Mouse (Mus musculus) intestine, embryonic 16.5 days (tissue): ENCODE measurements around the gene Rem2. TPM values are rescaled to one million over a fixed set of nuclear protein-coding genes. Genes with fewer than 3 reads are reported as not detected.

Experiments used
- ATAC-seq: fragments of 200-750 bp; cut with Nextera tagmentation; 2 replicates; pipeline ENCODE4 v1.8.0; 2017; ENCODE audit warnings: moderate TSS enrichment, moderate library complexity
- H3K27ac ChIP-seq: fragments of 300-500 bp; sonication (generic); 2 replicates; pipeline ENCODE4 v1.5.1; 2014; ENCODE audit warnings: mild to moderate bottlenecking, low read length
- H3K27me3 ChIP-seq: fragments of 300-500 bp; sonication (generic); replicated peaks from 2 replicates; pipeline ENCODE4 v1.6.1; 2014; ENCODE audit warnings: low read length, control low read depth, mixed read lengths; ENCODE audit not compliant: control insufficient read depth, insufficient read depth
- H3K36me3 ChIP-seq: fragments of 300-500 bp; sonication (generic); 2 replicates; pipeline ENCODE4 v1.6.1; 2014; ENCODE audit warnings: low read length, control low read depth; ENCODE audit not compliant: control insufficient read depth, insufficient read depth
- H3K4me1 ChIP-seq: fragments of 300-500 bp; sonication (generic); 2 replicates; pipeline ENCODE4 v1.6.1; 2014; ENCODE audit warnings: low read length, control low read depth, mixed read lengths; ENCODE audit not compliant: control insufficient read depth, insufficient read depth
- H3K4me2 ChIP-seq: fragments of 300-500 bp; sonication (generic); 2 replicates; pipeline ENCODE4 v1.6.1; 2014; ENCODE audit warnings: low read depth, low read length, control low read depth
- H3K4me3 ChIP-seq: fragments of 300-500 bp; sonication (generic); 2 replicates; pipeline ENCODE4 v1.5.1; 2014; ENCODE audit warnings: mild to moderate bottlenecking, low read length
- H3K9ac ChIP-seq: fragments of 300-500 bp; sonication (generic); 2 replicates; pipeline ENCODE4 v1.6.1; 2014; ENCODE audit warnings: low read depth, low read length
- H3K9me3 ChIP-seq: fragments of 300-500 bp; sonication (generic); 2 replicates; pipeline ENCODE4 v1.6.1; 2016; ENCODE audit warnings: low read length, control low read depth; ENCODE audit not compliant: control insufficient read depth
- WGBS: fragments of 180-500 bp; shearing (Covaris S2); extraction: QIAGEN DNeasy Blood & Tissue Kit; methylation state at CpG from one replicate; pipeline ENCODE4 v1.1.7; 2014; 5-methylcytosine and 5-hydroxymethylcytosine counted together
- polyA plus RNA-seq: library from polyadenylated mRNA; unstranded; fragments of >200 nt; fragmentation: Nextera tagmentation; extraction: Ambion mirVana; gene quantifications from 2 replicates; pipeline ENCODE4 v1.2.1, GENCODE M21; 2015

Gene Rem2
- polyA plus RNA-seq, 1 experiment from 2014 or later = 1.2 TPM

DNA sequence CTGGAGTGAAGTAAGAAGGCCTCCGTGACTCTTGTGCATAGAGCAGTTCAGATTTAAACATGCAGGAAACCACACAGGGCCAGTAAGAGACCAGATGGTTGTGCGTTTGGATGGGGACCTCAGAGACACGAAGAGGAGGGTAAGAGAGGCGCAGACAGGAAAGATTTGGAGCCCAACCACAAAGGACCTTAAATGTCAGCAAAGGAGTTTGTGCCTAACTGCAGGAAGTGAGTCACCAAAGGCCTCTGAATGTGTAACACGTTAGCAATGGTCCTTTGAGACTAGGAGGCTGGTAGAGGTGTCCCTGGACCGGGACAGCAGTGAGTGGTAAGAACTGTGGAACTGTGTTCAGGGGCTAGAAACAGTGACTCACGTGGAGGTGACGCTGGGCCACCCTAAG, 5.5 kb downstream of the Rem2 start:
- Histone ChIP-seq H3K9me3 (no peaks in the 10 kb centered on the region), H3K9ac (no peak overlapping the region), H3K4me1 (peaks cover 4% of the 10 kb centered on the region; the same call in 1 of the 2 replicates), H3K36me3 (no peaks in the 10 kb centered on the region), H3K4me2 (no peak overlapping the region), H3K4me3 (no peak overlapping the region), H3K27ac (no peak overlapping the region), H3K27me3 (peaks cover 9% of the 10 kb centered on the region; the same call in 1 of the 2 replicates)
- WGBS = 78% methylated on average over 8 of the region's 8 CpGs
- ATAC-seq = no peak

DNA sequence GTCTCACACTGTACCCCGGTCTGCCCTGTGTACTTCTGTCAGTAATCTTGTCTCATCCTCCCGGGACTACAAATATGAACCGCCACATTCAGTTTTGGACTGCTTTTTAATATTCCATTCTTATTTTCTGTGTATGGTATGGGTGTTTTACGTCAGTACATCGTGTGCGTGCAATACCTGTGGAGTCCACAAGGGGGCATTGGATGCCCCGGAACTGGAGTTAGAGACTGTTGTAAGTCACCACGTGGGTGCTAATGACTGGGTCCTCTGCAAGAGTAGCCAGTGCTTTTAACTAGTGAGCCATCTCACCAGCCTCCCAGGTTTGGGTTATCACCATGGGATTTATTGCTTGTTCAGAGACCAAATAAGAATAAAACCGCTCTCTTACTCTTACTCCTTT, 6.6 kb downstream of the Rem2 start:
- no peaks in the 10 kb centered on the region for H3K36me3 ChIP-seq
- 48% methylated on average over 9 of the region's 9 CpGs for WGBS
- no peak overlapping the region for H3K4me3 ChIP-seq
- no peaks in the 10 kb centered on the region for H3K4me1 ChIP-seq
- ATAC-seq = no peak
- no peak overlapping the region for H3K27ac ChIP-seq
- no peak overlapping the region for H3K9ac ChIP-seq
- no peak overlapping the region for H3K4me2 ChIP-seq
- H3K27me3 ChIP-seq = peaks cover 9% of the 10 kb centered on the region; the same call in 1 of the 2 replicates
- H3K9me3 ChIP-seq = no peaks in the 10 kb centered on the region

DNA sequence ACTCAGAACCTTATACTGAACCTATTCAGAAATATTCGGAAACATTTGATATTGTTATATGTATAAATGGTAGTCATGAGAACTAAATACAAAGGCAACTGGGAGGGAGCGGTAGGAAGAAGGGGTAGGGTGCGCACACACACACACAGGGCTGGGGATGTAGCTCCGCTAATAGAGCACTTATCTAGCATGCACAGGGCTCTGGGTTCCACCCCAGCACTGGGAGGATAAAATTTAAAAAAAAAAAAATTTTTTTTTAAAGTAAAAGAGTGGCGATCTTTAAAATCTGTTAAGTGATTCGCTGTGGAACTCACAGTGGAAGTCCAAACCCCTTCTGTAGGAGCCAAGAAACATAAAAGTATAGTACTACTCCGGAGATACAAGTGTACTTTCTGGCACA, 10.0 kb downstream of the Rem2 start:
- 91% methylated on average over 7 of the region's 7 CpGs for WGBS
- no peak overlapping the region for H3K4me3 ChIP-seq
- no peaks in the 10 kb centered on the region for H3K4me1 ChIP-seq
- no peak overlapping the region for H3K9ac ChIP-seq
- no peak for ATAC-seq
- no peaks in the 10 kb centered on the region for H3K9me3 ChIP-seq
- H3K27ac ChIP-seq = no peak overlapping the region
- no peaks in the 10 kb centered on the region for H3K36me3 ChIP-seq
- no peak overlapping the region for H3K4me2 ChIP-seq
- H3K27me3 ChIP-seq = no peaks in the 10 kb centered on the region

DNA sequence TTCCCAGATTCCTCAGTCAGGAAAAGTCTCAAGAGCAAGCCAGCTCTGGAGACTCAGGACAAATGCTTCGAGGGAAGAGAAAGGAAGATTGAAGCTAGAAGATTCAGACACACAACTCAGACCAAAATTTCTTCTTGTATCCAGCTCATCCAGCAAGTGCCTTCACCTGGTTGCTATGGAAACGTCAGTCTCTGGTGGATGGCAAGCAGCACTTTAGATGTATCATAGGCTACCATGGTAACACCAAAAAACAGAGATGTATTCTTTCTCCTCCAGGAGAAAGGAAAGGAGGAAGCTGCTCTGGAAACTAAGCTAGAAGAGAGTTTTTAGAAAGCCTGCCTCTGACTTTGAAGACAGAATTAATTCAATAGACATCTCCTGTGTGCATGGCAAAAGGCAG, 11.8 kb downstream of the Rem2 start:
- Histone ChIP-seq H3K9me3 (no peaks in the 10 kb centered on the region), H3K4me1 (no peaks in the 10 kb centered on the region), H3K4me2 (no peak overlapping the region), H3K27ac (no peak overlapping the region), H3K36me3 (no peaks in the 10 kb centered on the region), H3K4me3 (no peak overlapping the region), H3K9ac (no peak overlapping the region), H3K27me3 (no peaks in the 10 kb centered on the region)
- no peak for ATAC-seq
- 67% methylated on average over 2 of the region's 2 CpGs for WGBS

DNA sequence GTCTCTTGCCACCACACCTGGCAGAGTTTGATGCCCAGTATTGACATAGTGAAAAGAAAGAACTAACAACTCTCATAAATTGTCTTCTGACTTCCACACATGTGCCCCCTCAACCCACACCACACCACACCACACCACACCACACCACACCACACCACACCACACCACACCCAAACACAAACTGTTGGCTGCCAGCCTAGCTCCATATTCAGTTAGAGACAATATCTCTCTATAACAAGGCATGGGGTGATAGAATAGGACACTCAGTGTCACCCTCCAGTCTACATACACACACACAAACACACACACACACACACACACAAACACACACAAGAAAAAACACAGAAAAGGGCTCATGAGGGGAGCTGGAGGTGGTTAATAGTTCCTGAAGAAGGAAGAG, 12.4 kb downstream of the Rem2 start:
- Histone ChIP-seq H3K27me3 (no peaks in the 10 kb centered on the region), H3K4me3 (no peak overlapping the region), H3K4me1 (no peaks in the 10 kb centered on the region), H3K4me2 (no peak overlapping the region), H3K27ac (no peak overlapping the region), H3K9me3 (no peaks in the 10 kb centered on the region), H3K36me3 (no peaks in the 10 kb centered on the region), H3K9ac (no peak overlapping the region)
- no peak for ATAC-seq

DNA sequence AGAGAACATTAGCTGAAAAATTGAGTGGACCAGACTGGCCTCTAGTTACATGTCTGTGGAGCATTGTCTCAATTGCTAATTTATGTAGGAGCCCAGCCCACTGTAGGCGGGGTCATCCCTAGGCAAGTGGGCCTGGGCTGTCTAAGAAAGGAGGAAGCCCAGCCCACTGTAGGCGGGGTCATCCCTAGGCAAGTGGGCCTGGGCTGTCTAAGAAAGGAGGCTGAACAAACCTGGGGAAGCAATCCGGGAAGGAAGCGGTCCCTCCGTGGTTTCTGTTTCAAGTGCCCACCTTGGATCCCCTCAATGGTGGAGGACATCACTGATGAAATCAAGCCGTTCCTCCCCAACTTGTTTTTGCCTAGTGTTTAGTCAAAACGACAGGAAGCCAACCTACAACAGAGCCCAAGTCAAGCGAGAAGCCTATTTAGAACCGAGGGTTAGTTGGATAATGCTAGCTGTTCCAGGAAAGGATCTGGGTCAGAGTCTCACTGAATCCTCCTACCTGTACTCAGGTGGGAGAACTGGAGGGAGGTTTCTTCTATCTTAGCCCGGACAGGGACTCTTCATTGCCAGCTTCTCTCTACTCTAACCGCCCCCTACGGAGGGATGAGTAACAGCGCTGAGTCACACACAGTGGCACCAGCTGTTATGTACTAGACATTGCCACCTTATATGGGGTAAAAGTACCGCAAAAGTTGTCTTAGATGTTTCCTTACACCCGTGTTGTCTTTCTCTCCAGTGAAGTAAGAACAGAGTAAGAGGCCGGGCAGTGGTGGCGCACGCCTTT, 16.6 kb downstream of the Rem2 start:
- ATAC-seq = peak; percentile 65; the same call in 1 of the 2 replicates
- Histone ChIP-seq H3K9me3 (no peaks in the 10 kb centered on the region), H3K27ac (no peak overlapping the region), H3K4me2 (no peak overlapping the region), H3K9ac (no peak overlapping the region), H3K27me3 (no peaks in the 10 kb centered on the region), H3K36me3 (no peaks in the 10 kb centered on the region), H3K4me3 (no peak overlapping the region), H3K4me1 (no peaks in the 10 kb centered on the region)
- 67% methylated on average over 18 of the region's 18 CpGs for WGBS

DNA sequence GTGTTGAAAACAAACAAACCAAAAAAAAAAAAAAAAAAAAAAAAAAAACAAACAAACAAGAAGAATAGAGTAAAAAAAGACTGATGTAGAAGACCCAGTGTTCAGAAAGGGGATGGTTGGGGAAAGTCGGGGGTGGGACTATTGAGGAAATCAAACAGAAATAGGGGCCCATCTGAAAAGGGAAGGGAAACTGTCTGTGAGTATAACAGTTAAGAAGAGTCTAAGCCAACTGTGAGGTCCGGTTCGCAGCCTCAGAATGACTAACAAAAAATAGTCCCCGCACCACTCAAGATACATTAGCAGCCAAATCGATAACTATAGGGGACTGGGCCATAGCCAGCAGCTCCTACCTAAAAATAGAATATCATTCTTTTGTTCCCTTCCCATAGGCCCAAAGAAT, 17.3 kb downstream of the Rem2 start:
- H3K4me3 ChIP-seq = no peak overlapping the region
- no peak overlapping the region for H3K4me2 ChIP-seq
- no peak for ATAC-seq
- H3K9me3 ChIP-seq = no peaks in the 10 kb centered on the region
- no peak overlapping the region for H3K9ac ChIP-seq
- no peak overlapping the region for H3K27ac ChIP-seq
- no peaks in the 10 kb centered on the region for H3K36me3 ChIP-seq
- 92% methylated on average over 5 of the region's 5 CpGs for WGBS
- no peaks in the 10 kb centered on the region for H3K27me3 ChIP-seq
- no peaks in the 10 kb centered on the region for H3K4me1 ChIP-seq

DNA sequence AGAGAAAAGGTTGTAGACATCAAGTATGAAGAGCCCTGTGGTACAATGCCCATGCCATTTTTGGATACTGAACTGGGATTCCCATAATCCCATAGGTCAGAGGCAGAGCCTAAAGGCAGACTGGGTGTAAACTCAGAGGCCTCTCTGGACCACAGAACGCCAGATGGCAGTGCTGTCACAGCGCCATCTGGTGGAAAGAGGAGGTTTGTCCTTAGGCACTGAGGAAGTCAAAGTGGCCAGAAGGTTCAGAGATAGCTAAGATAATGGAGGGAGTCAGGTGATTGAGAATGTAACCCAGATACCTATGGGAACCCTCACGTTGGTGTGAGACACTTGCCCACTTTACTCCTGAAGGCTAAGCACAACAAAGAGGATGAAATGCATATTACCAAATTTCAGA, 18.3 kb downstream of the Rem2 start:
- Histone ChIP-seq H3K4me3 (no peak overlapping the region), H3K36me3 (no peaks in the 10 kb centered on the region), H3K27ac (no peak overlapping the region), H3K4me1 (no peaks in the 10 kb centered on the region), H3K9ac (no peak overlapping the region), H3K27me3 (no peaks in the 10 kb centered on the region), H3K4me2 (no peak overlapping the region), H3K9me3 (no peaks in the 10 kb centered on the region)
- 0 out of 2 replicates have a peak, but pooled peaks have one; percentile 66 for ATAC-seq
- WGBS = 0% methylated on average over 3 of the region's 3 CpGs

DNA sequence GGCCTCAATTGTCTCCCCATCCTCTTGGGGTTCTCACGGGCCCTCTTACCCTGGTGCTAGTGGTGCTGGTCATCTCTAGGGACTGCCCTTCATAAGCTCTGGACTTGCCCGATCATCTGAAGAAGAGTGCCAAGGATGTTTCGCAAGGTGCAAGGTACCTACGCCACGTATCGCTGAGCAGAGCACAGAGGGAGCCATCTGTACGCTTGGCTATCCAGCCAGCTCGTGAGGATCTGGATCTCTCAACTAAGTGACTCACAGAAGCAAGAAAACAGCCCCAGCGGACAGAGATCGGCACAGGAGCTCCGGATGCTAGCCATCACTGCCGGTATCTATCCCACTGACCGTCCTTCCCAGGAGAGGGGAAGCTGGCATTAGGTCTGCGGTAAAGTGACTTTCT, 20.8 kb downstream of the Rem2 start:
- no peak overlapping the region for H3K9ac ChIP-seq
- no peaks in the 10 kb centered on the region for H3K4me1 ChIP-seq
- H3K27ac ChIP-seq = no peak overlapping the region
- no peak overlapping the region for H3K4me3 ChIP-seq
- H3K27me3 ChIP-seq = no peaks in the 10 kb centered on the region
- H3K9me3 ChIP-seq = no peaks in the 10 kb centered on the region
- ATAC-seq = no peak
- H3K4me2 ChIP-seq = no peak overlapping the region
- WGBS = 86% methylated on average over 14 of the region's 14 CpGs
- no peaks in the 10 kb centered on the region for H3K36me3 ChIP-seq

DNA sequence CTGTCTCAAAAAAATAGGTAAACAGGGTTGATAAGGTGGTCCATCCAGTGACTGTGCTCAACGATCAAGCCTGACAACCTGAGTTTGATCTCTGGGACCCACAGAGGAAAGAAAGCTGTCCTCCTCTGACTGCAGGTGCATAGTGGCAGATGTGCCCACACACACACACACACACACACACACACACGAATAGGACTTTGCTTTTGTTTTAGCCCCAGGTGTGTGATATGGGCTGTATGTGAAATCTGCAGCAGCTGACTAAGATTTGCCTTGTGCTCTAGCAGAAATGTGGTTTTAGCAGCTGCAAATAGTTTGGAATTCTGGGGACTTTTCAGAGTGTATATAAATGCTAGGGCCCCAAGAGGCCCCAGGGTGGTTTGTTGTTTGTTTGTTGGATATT, 23.4 kb downstream of the Rem2 start:
- ATAC-seq = no peak
- Histone ChIP-seq H3K27ac (no peak overlapping the region), H3K9ac (no peak overlapping the region), H3K9me3 (no peaks in the 10 kb centered on the region), H3K27me3 (no peaks in the 10 kb centered on the region), H3K36me3 (no peaks in the 10 kb centered on the region), H3K4me2 (no peak overlapping the region), H3K4me3 (no peak overlapping the region), H3K4me1 (no peaks in the 10 kb centered on the region)
- 56% methylated on average over 2 of the region's 2 CpGs for WGBS
